Mouse (Mus musculus) erythroblast, embryonic 14.5 days (primary cell): ENCODE measurements around the gene Ralb.

Source experiments
- GATA1 ChIP-seq: IDR thresholded peaks from 2 replicates; pipeline ENCODE4 v1.6.1; 2012; ENCODE audit warnings: low read length, inconsistent platforms, mixed read lengths
- TAL1 ChIP-seq: IDR thresholded peaks from 3 replicates; pipeline ENCODE4 v1.6.1; 2012; ENCODE audit warnings: low read length, inconsistent platforms, mixed read lengths

GRCm38 (mm10) chr1:119498536-119499231 is 5.9 kb downstream of the Ralb start:
- no peak for TF ChIP-seq TAL1
- TF ChIP-seq GATA1: no peak
